Mouse (Mus musculus) cerebellum, postnatal 4 days (tissue): ENCODE data around the gene Oxa1l.
A peak's percentile ranks its signal among the peaks of the same experiment; 100 is the strongest.
"Not testable (repeated sequence)": the region's sequence is repeated elsewhere in the genome, so short reads cannot be mapped to it uniquely, and the experiment has no call there.

Source experiments
- DNase-seq, 2 experiments: peaks; one replicate each; pipeline ENCODE4 v3.0.0; 2022; ENCODE audit warnings: low spot score in 2 of 2, mixed read lengths in 1 of 2

Oxa1l gene

DNA sequence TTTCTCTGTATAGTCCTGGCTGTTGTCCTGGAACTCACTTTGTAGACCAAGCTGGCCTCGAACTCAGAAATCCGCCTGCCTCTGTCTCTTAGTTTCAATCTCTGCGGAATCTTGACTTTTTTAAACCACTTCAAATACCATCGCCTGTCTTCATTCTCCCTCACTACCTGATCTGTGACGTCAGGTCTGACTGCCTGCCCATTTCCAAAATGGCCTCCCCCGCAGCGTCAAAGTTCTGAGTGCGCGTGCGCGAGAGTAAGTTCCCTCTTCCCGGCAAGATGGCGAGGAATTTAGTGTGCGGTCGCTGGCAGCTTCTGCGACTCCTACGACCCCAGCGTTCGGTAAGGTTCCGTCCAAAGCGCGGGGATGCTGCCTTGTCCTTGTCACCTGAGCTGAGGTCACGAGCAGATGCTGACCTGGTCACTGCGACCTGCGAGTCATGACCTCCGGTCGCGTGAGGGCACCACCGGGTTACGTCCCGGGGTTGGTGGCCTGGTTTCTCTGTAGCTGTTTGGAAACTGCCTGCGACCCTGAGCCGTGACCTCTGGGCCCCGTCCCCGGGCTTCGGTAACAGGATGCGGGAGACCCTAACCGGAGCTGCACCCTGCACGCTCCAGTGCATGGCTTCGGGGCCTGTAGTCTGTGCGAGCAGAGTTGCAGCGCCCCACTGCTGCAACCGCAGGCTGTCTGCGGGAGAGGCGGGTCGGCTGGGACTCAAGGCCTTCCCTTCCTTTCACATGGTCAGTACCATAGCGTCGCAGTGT, at the start of gene Oxa1l:
Oxa1l (plus strand) TSS at position 258 of the 764 bp plus-strand sequence.
- peak; percentile 95 to 98 for DNase-seq

GRCm38 (mm10) chr14:54311763-54312162, 48.9 kb upstream of the Oxa1l start:
- DNase-seq = no peak

GRCm38 (mm10) chr14:54321556-54322376, 38.9 kb upstream of the Oxa1l start:
- DNase-seq = no peak

- DNase-seq = no peak
Observed at GRCm38 (mm10) chr14:54324486-54324885, 36.1 kb upstream of the Oxa1l start.

GRCm38 (mm10) chr14:54328548-54328947, 32.1 kb upstream of the Oxa1l start:
- no peak for DNase-seq

GRCm38 (mm10) chr14:54329201-54329600, 31.4 kb upstream of the Oxa1l start:
- DNase-seq = no peak

DNA sequence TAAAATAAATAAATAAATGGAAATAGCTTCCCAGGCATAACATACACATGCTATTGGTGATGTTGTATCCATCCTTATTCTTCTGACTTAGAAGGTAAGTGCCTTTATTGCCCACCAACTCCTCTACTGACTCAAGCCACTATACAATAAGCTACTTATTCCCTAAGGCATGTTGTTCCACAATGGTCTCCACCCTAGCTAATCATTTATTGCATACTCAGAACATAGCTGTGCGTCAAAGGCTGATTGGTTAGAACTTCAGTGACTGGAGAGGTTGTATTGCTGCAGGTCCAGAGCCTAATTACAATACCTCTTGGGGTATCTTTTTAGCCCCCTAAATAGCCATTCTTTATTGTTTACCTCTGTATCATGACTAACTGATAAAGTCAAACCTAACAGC, 29.5 kb upstream of the Oxa1l start:
- no peak for DNase-seq

- no peak for DNase-seq
Observed at GRCm38 (mm10) chr14:54332176-54333074, 28.2 kb upstream of the Oxa1l start.

- DNase-seq = no peak
Observed at GRCm38 (mm10) chr14:54333452-54334189, 27.0 kb upstream of the Oxa1l start.

- no peak for DNase-seq
Observed at GRCm38 (mm10) chr14:54340836-54341235, 19.8 kb upstream of the Oxa1l start.

- DNase-seq = not testable (repeated sequence)
Observed at GRCm38 (mm10) chr14:54341807-54342206, 18.8 kb upstream of the Oxa1l start.

DNA sequence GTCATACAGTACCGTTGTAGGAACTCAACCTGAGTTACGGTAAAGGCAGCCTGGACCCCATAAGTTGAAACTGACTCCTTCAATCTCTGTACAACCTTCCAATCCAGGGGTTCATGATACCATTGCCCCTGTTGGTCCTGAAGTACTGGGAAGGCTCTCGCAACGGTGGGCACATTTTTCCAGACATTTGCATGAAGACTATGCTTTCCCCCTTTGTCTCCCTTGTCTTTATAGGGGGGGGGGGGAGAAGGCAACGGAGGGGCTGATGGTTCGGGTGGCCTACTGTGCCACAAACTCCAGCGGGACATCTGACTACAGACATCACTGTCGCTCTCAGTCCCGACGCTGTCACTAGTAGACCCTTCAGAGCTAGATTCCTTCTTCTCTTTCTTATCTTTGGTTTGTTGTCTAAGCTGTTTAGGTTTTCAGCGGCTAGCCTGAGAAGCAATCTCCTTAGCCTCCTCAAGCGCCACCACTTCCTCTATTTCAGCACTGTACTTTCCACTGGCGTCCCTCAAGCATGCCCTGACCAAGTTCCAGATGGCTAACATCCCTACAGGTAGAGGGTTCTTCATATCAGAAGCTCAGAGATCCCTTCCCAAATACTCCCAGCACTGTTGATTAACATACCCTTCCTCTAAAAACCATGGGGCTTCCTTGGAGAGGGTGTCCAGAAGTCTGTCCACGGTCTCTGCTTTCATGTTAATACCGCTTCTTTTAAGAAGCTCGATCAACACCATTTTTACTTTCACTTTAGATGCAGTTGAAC, 9.7 kb upstream of the Oxa1l start:
- DNase-seq = not testable (repeated sequence)

GRCm38 (mm10) chr14:54352314-54352713, 8.3 kb upstream of the Oxa1l start:
- DNase-seq = no peak

GRCm38 (mm10) chr14:54354406-54354805, 6.2 kb upstream of the Oxa1l start:
- DNase-seq = no peak

DNA sequence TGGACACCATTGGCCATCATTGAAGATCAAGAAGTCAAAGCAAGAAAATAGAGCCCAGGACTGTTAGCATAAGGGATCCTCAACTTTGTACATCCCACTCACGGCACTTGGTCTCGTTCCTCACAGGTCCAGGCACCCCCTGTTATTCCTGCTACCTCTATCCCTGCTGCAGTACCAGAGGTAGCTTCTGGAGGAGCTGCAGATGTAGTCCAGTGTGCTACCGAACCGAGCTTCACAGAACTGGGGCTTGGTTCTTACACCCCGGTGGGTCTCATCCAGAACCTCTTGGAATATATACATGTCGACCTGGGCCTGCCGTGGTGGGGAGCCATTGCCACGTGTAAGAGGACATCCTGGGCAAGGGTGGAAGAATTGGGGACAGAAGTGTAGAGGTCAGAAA, 2.5 kb downstream of the Oxa1l start:
- no peak for DNase-seq

DNA sequence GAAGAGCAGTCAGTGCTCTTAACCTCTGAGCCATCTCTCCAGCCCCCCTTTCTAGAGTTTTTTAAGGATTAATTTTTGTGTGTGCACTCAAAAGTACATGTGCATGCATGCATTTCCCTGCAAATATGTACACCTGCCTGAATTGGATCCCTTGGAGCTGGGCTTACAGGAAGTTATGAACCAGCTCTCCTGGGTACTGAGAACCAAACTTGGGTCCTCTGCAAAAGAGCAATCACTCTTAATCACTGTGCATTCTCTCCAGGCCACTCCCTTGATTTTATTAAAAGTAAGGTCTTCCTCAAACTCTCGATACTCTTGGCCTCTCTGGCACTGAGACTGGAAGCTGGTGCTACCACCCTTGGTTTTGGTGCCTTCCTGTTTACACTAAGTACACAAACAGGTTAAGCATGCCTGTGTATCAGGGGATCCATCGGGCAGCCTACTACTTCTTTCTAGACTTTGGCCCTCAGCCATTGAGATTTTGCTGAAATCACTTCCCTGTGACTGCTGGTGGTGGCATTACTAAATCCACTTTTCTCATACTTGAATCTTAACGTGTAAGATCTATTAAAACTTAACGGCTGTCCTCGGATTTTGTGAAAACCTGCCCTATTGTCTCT, 4.5 kb downstream of the Oxa1l start:
- DNase-seq = no peak

DNA sequence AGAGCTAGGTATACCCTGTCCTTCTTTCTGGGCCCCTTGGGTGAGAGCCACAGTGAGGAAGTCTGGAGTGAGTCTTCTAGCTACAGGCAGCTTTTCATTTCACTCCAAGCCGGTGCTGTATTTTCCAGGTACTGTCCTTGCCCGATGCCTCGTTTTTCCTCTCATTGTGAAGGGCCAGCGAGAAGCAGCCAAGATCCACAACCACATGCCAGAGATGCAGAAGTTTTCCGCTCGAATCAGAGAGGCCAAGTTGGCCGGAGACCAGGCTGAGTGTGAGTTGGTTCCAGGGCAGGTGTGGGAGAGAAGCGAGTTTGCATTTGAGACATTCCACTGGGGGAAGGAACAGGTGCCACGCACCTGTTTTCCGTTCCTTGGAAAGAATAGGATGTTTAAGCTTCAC, 5.9 kb downstream of the Oxa1l start:
- no peak for DNase-seq

DNA sequence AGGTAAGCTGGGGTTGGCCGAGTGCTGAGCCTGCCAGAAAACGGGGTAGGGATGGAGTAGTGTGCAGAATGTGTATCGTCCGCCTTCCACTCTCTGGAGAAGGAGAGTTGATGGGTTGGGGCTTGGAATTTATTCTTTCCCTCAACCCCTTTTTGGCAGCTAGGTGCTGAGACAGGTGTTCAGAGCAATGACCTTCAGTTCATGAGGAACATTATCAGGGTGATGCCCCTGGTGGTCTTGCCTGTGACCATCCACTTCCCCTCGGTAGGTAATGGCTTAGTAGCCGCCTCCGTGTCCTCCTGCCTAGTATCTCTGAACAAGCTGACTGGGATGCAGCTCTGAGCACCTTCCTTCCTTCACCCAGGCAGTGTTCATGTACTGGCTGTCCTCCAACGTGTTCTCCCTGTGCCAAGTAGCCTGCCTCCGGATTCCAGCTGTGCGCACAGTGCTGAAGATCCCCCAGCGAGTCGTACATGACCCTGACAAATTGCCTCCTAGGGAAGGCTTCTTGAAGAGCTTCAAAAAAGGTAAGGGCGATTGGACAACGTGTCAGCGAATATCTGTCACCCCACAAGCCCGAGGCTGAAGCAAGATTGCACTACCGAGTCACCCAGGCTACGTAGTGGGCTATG, 6.9 kb downstream of the Oxa1l start:
- DNase-seq = no peak

DNA sequence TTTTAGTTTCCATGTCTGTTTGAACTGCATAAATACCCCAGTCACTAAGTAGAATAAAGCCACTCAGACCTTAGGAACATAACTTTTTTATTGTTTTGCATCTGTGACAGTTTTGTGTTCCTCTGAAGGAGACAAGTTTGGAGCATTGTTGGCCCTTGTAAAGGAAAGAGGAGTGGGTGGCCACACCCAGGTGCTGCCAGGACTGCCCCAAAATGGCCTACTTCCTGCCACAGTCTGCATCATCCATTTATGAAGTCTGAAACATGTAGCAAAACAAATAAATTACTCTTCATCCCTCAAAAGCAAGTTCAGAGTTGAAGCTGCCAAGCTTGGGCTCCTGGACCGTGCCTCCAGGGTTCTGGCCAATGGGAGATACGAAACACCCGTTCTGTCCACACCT, 8.7 kb downstream of the Oxa1l start:
- DNase-seq = no peak

GRCm38 (mm10) chr14:54370595-54370994, 10.0 kb downstream of the Oxa1l start:
- no peak for DNase-seq
